Mouse (Mus musculus) cerebellum, adult 18-20 months (tissue): Measurements from ENCODE around the gene Rpl19.
A peak's percentile ranks its signal among the peaks of the same experiment; 100 is the strongest.

ENCODE experiments used
- DNase-seq, 2 experiments: peaks; one replicate each; pipeline ENCODE4 v3.0.0; 2021

Gene Rpl19

GRCm38 (mm10) chr11:97999748-98000147 lies 26.8 kb upstream of the Rpl19 start:
- DNase-seq = no peak

- no peak for DNase-seq
Measured at GRCm38 (mm10) chr11:98000378-98001140, 26.0 kb upstream of the Rpl19 start.

GRCm38 (mm10) chr11:98001351-98001824 lies 25.1 kb upstream of the Rpl19 start:
- no peak for DNase-seq

- no peak for DNase-seq
Measured at GRCm38 (mm10) chr11:98001986-98002385, 24.5 kb upstream of the Rpl19 start.

- peak; percentile 75 to 83 for DNase-seq
Measured at GRCm38 (mm10) chr11:98002627-98003026, 23.9 kb upstream of the Rpl19 start.

- no peak for DNase-seq
Measured at GRCm38 (mm10) chr11:98003171-98003671, 23.3 kb upstream of the Rpl19 start.

GRCm38 (mm10) chr11:98004161-98004560 lies 22.3 kb upstream of the Rpl19 start:
- no peak for DNase-seq

- no peak for DNase-seq
Measured at GRCm38 (mm10) chr11:98005076-98005475, 21.4 kb upstream of the Rpl19 start.

- no peak for DNase-seq
Measured at GRCm38 (mm10) chr11:98005686-98006085, 20.8 kb upstream of the Rpl19 start.

- DNase-seq = no peak
Measured at GRCm38 (mm10) chr11:98008087-98008486, 18.4 kb upstream of the Rpl19 start.

GRCm38 (mm10) chr11:98011716-98012115 lies 14.8 kb upstream of the Rpl19 start:
- DNase-seq = no peak

GRCm38 (mm10) chr11:98012831-98013230 lies 13.7 kb upstream of the Rpl19 start:
- DNase-seq = no peak

- DNase-seq = no peak
Measured at GRCm38 (mm10) chr11:98016177-98016576, 10.3 kb upstream of the Rpl19 start.

GRCm38 (mm10) chr11:98016824-98017223 lies 9.7 kb upstream of the Rpl19 start:
- DNase-seq = no peak

- DNase-seq = no peak
Measured at GRCm38 (mm10) chr11:98018222-98018621, 8.3 kb upstream of the Rpl19 start.

- DNase-seq = no peak
Measured at GRCm38 (mm10) chr11:98018858-98019641, 7.5 kb upstream of the Rpl19 start.

- DNase-seq = no peak
Measured at GRCm38 (mm10) chr11:98019883-98020610, 6.5 kb upstream of the Rpl19 start.

GRCm38 (mm10) chr11:98020710-98021109 lies 5.8 kb upstream of the Rpl19 start:
- no peak for DNase-seq

GRCm38 (mm10) chr11:98021118-98021517 lies 5.4 kb upstream of the Rpl19 start:
- DNase-seq = no peak

- peak; percentile 55 to 57 for DNase-seq
Measured at GRCm38 (mm10) chr11:98021565-98022252, 4.8 kb upstream of the Rpl19 start.

GRCm38 (mm10) chr11:98022253-98022554 lies 4.3 kb upstream of the Rpl19 start:
- no peak for DNase-seq

- DNase-seq = peak; percentile 64 to 75
Measured at GRCm38 (mm10) chr11:98022555-98023371, 3.7 kb upstream of the Rpl19 start, which contains the start of gene Cacnb1. Cacnb1 (minus strand) TSS chr11:98023034.
